Mouse (Mus musculus) CH12.LX (cell line): ENCODE measurements around the gene Hist1h1c. TPM values are rescaled to one million over a fixed set of nuclear protein-coding genes. Genes with fewer than 3 reads are reported as not detected.

ENCODE experiments used
- DNase-seq: peaks from one replicate; pipeline ENCODE4 v3.0.0-alpha.2; 2013; ENCODE audit errors: extremely low read depth
- H3K27ac ChIP-seq: 2 replicates; pipeline ENCODE4 v1.5.1; 2012; ENCODE audit warnings: low read depth, mild to moderate bottlenecking, control low read depth, moderate library complexity; ENCODE audit not compliant: insufficient read depth
- H3K27me3 ChIP-seq: replicated peaks from 2 replicates; pipeline ENCODE3; 2012; ENCODE audit warnings: inconsistent platforms
- H3K36me3 ChIP-seq, 2 experiments: replicated peaks in 1 of 2; 2 replicates each; pipeline versions ENCODE3 to v1.6.1; 2012; ENCODE audit warnings: inconsistent platforms in 1 of 2, low read length in 1 of 2, mild to moderate bottlenecking in 1 of 2, mixed read lengths in 1 of 2, moderate library complexity in 1 of 2; ENCODE audit not compliant: control insufficient read depth in 1 of 2, insufficient read depth in 1 of 2
- H3K4me1 ChIP-seq, 2 experiments: 2 replicates each; pipeline ENCODE4 v1.6.1; 2012; ENCODE audit warnings: inconsistent platforms in 1 of 2, moderate library complexity in 1 of 2; ENCODE audit not compliant: insufficient read depth in 2 of 2, control insufficient read depth in 1 of 2
- H3K4me2 ChIP-seq: 2 replicates; pipeline ENCODE4 v1.6.1; 2012; ENCODE audit warnings: low read depth, mild to moderate bottlenecking, control low read depth; ENCODE audit not compliant: poor library complexity, insufficient read depth, severe bottlenecking
- H3K4me3 ChIP-seq, 3 experiments: fragments of 150-350 bp in 1 of 3; sonication (generic) in 1 of 3; replicated peaks in 1 of 3; 2 replicates each; pipeline versions ENCODE3 to v1.5.1; 2011 to 2012; ENCODE audit warnings: low read depth in 2 of 3, low read length in 2 of 3, mild to moderate bottlenecking in 2 of 3, moderate library complexity in 2 of 3, control low read depth in 1 of 3, improper control_type of control experiment in 1 of 3, inconsistent platforms in 1 of 3, mixed read lengths in 1 of 3; ENCODE audit not compliant: poor library complexity in 1 of 3
- H3K79me2 ChIP-seq: replicated peaks from 2 replicates; pipeline ENCODE4 v1.6.1; 2012; ENCODE audit warnings: mild to moderate bottlenecking, moderate library complexity; ENCODE audit not compliant: control insufficient read depth, poor library complexity, insufficient read depth, severe bottlenecking; ENCODE audit errors: extremely low read depth
- H3K9ac ChIP-seq: 2 replicates; pipeline ENCODE4 v1.6.1; 2012; ENCODE audit warnings: low read depth, mild to moderate bottlenecking, control low read depth, moderate library complexity; ENCODE audit not compliant: insufficient read depth
- H3K9me3 ChIP-seq: replicated peaks from 2 replicates; pipeline ENCODE3; 2012; ENCODE audit warnings: low read length, inconsistent platforms, mixed read lengths
- CHD1 ChIP-seq: IDR thresholded peaks from 2 replicates; pipeline ENCODE4 v1.6.1; 2012; ENCODE audit warnings: low read depth, low read length, improper control_type of control experiment, inconsistent platforms
- CHD2 ChIP-seq: IDR thresholded peaks from 2 replicates; pipeline ENCODE4 v1.6.1; 2011; ENCODE audit warnings: low read length, improper control_type of control experiment
- E2F4 ChIP-seq: IDR thresholded peaks from 2 replicates; pipeline ENCODE4 v1.6.1; 2011; ENCODE audit warnings: low read depth, low read length, improper control_type of control experiment; ENCODE audit not compliant: insufficient replicate concordance
- ETS1 ChIP-seq: conservative IDR thresholded peaks from 2 replicates; pipeline ENCODE4 v1.6.1; 2012; ENCODE audit warnings: low read depth, mild to moderate bottlenecking, inconsistent platforms, low read length, improper control_type of control experiment, moderate library complexity
- JUN ChIP-seq: IDR thresholded peaks from 2 replicates; pipeline ENCODE4 v1.6.1; 2011; ENCODE audit warnings: low read depth, mild to moderate bottlenecking, low read length, improper control_type of control experiment, moderate library complexity; ENCODE audit not compliant: insufficient read depth
- MAX ChIP-seq: IDR thresholded peaks from 2 replicates; pipeline ENCODE4 v1.6.1; 2011; ENCODE audit warnings: low read length, improper control_type of control experiment
- MAZ ChIP-seq: IDR thresholded peaks from 2 replicates; pipeline ENCODE4 v1.6.1; 2012; ENCODE audit warnings: low read depth, mild to moderate bottlenecking, inconsistent platforms, low read length, improper control_type of control experiment, moderate library complexity
- MEF2A ChIP-seq: IDR thresholded peaks from 2 replicates; pipeline ENCODE4 v1.6.1; 2014; ENCODE audit warnings: low read depth, mild to moderate bottlenecking, inconsistent platforms, low read length, improper control_type of control experiment, borderline replicate concordance
- MXI1 ChIP-seq: IDR thresholded peaks from 2 replicates; pipeline ENCODE4 v1.6.1; 2011; ENCODE audit warnings: mild to moderate bottlenecking, low read depth, low read length, improper control_type of control experiment
- NELFE ChIP-seq: IDR thresholded peaks from 2 replicates; pipeline ENCODE4 v1.6.1; 2011; ENCODE audit warnings: low read depth, low read length, improper control_type of control experiment
- SMC3 ChIP-seq: IDR thresholded peaks from 2 replicates; pipeline ENCODE4 v1.6.1; 2011; ENCODE audit warnings: low read depth, low read length, improper control_type of control experiment
- TBP ChIP-seq: conservative IDR thresholded peaks from 2 replicates; pipeline ENCODE4 v1.6.1; 2011; ENCODE audit warnings: low read depth, low read length, improper control_type of control experiment
- ZKSCAN1 ChIP-seq: IDR thresholded peaks from 2 replicates; pipeline ENCODE4 v1.6.1; 2012; ENCODE audit warnings: low read depth, inconsistent platforms, low read length, improper control_type of control experiment, borderline replicate concordance
- ZNF384 ChIP-seq: IDR thresholded peaks from 2 replicates; pipeline ENCODE4 v1.6.1; 2012; ENCODE audit warnings: low read depth, low read length, improper control_type of control experiment, inconsistent platforms
- dilution Hi-C: fragments of 300-500 bp; cut with MboI; formaldehyde crosslinking; loops from 2 replicates; pipeline ENCODE4 v1.14.3; 2020; ENCODE audit warnings: low sequenced_read_pairs; ENCODE audit not compliant: extremely low pct_unique_long_range_greater_than_20kb, extremely low pct_ligation_motif_present
- in situ Hi-C: fragments of 300-500 bp; cut with MboI; formaldehyde crosslinking; loops from 3 replicates; pipeline ENCODE4 v1.14.3; 2019; ENCODE audit warnings: low sequenced_read_pairs, low pct_ligation_motif_present, low pct_unique_long_range_greater_than_20kb, mixed read lengths
- polyA plus RNA-seq: library from polyadenylated mRNA; unstranded; fragments of >175 nt; gene quantifications from 2 replicates; pipeline ENCODE4 v1.2.1, GENCODE M21; 2012; ENCODE audit warnings: low read depth; ENCODE audit not compliant: insufficient read length
- total RNA-seq, 2 experiments: library from RNA; depleted of rRNA; stranded (reverse); fragments of 300-350 nt in 1 of 2; fragments of >200 nt in 1 of 2; gene quantifications; 2 replicates each; pipeline ENCODE4 v1.2.3; 2012 to 2014

Hist1h1c gene
- total and polyA plus RNA-seq, 3 experiments: 12.5 to 597 (median 22.8) TPM

DNA sequence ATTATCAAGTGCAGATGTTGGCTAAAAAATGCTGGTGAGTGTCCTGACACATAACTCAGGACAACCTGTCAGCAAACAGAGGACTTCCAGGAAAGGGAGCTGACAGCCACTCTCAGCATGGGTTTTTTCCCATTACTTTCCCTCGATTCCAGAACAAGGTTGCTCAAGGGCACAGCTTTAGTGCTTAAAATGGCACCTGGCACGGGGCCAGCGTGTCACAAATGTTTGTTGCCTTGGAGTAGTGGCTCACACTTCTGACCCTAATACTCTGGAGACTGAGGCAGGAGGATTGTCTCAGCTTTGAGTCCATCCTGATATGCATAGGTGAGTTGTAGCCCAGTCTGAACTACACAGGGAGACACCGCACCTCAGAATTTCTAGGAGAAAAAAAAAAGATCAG, 30.0 kb upstream of the Hist1h1c start:
- H3K27me3 ChIP-seq: no peaks in the 10 kb centered on the region
- no peak overlapping the region for H3K4me3 ChIP-seq
- H3K79me2 ChIP-seq: no peaks in the 10 kb centered on the region
- H3K4me1 ChIP-seq: peaks cover 15 to 55% of the 10 kb centered on the region in 2 experiments
- no peaks in the 10 kb centered on the region for H3K36me3 ChIP-seq
- H3K4me2 ChIP-seq: no peak overlapping the region
- H3K27ac ChIP-seq: no peak overlapping the region
- dilution Hi-C loops: no loop called here
- TF ChIP-seq MEF2A (no peak), ZNF384 (no peak), NELFE (no peak), CHD2 (no peak), TBP (no peak), CHD1 (no peak)
- in situ Hi-C loops: no loop called here
- DNase-seq: no peak
- no peaks in the 10 kb centered on the region for H3K9me3 ChIP-seq
- H3K9ac ChIP-seq: no peak overlapping the region

DNA sequence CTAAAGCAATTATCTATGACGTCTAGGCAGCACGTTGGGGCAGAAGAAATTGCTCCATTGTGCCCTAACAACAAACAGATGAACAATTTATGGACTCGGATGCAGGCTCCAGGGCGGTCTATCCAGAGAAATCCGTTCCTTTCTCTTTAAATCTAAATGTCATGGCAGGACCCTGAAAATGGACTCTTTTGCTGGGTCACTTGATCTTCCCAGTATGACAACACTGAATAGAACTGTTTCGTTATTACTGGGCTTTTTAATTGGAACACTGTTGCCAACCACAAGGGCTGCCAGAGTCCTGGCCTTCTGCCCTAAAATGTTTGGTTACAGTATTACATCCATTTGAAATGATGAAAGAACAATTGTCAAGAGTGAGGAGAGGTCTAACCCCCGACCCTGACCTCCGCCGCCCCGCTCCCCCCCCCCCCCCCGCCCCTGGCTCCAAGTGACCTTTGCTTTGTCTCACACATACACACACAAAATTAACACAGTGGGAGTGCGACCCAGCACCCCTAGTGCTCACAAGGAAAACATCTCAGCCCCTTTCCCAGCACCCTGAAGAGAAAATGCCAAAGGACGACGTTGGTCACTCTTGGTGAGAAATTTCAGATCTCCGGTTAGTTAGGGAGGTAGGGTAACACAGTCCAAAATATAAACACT, 28.8 kb upstream of the Hist1h1c start:
- H3K27me3 ChIP-seq: no peaks in the 10 kb centered on the region
- H3K79me2 ChIP-seq: no peaks in the 10 kb centered on the region
- H3K9me3 ChIP-seq: no peaks in the 10 kb centered on the region
- peak overlapping the region; percentile 40 to 54 (median 42) for H3K4me3 ChIP-seq
- H3K36me3 ChIP-seq: no peaks in the 10 kb centered on the region
- peak overlapping the region; percentile 56 for H3K9ac ChIP-seq
- in situ Hi-C loops (no loop called here), dilution Hi-C loops (no loop called here)
- TF ChIP-seq MAZ: 0 out of 2 replicates have a peak, but pooled peaks have one; percentile 14
- TF ChIP-seq ZKSCAN1: no peak
- TF ChIP-seq MEF2A: no peak
- TF ChIP-seq JUN: no peak
- DNase-seq: no peak
- peaks cover 15 to 48% of the 10 kb centered on the region in 2 experiments for H3K4me1 ChIP-seq
- no peak overlapping the region for H3K27ac ChIP-seq
- H3K4me2 ChIP-seq: peak overlapping the region; percentile 41

DNA sequence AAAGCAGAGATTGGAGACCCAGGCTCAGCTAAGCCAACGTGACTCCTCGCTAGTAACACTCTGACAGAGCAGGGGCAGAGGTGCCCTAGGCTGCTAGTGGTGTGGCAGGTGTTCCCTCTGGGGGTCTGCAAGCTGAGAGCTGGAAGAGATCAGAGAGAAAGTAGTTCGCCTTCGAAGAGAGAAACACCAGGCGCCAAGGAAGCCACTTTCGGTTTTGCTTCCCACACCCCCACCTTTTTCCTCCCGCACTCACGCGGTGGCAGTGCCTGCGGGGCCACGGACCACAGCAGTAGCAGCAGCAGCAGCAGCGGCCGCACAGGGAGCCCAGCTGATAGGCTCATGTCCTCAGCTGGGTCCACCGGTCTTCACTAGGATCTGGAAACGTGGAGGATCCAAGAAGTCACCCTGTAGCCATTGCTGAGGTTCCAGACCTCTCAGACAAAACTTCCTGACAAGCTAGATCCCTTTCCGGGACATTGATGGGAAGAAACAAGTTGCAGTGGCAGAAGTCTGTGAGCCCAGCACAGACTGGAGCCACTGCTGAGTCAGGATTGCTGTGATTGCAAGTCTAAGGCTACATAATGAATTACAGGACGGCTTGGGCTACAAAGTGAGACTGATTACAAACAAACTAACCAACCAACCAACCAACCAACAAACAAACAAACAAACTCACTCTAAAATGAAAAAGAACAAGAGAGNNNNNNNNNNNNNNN, 28.1 kb upstream of the Hist1h1c start, which contains the start of gene Hfe:
Gene Hfe, minus strand, starts transcription at position 481 of the 716 bp plus-strand sequence.
- Histone ChIP-seq H3K9me3 (no peaks in the 10 kb centered on the region), H3K36me3 (no peaks in the 10 kb centered on the region), H3K27ac (no peak within 1 kb of the TSS), H3K27me3 (no peaks in the 10 kb centered on the region), H3K4me3 (peak within 1 kb of the TSS; percentile 40 to 54 (median 42)), H3K9ac (peak within 1 kb of the TSS; percentile 56), H3K4me1 (peaks cover 15 to 41% of the 10 kb centered on the region in 2 experiments), H3K4me2 (peak within 1 kb of the TSS; percentile 41), H3K79me2 (no peaks in the 10 kb centered on the region)
- peak; percentile 37 for DNase-seq
- in situ Hi-C loops: no loop called here
- dilution Hi-C loops: no loop called here
- TF ChIP-seq ETS1 (no peak), MXI1 (no peak), MAX (no peak), E2F4 (no peak), SMC3 (no peak)
